In the genomic region with DNA sequence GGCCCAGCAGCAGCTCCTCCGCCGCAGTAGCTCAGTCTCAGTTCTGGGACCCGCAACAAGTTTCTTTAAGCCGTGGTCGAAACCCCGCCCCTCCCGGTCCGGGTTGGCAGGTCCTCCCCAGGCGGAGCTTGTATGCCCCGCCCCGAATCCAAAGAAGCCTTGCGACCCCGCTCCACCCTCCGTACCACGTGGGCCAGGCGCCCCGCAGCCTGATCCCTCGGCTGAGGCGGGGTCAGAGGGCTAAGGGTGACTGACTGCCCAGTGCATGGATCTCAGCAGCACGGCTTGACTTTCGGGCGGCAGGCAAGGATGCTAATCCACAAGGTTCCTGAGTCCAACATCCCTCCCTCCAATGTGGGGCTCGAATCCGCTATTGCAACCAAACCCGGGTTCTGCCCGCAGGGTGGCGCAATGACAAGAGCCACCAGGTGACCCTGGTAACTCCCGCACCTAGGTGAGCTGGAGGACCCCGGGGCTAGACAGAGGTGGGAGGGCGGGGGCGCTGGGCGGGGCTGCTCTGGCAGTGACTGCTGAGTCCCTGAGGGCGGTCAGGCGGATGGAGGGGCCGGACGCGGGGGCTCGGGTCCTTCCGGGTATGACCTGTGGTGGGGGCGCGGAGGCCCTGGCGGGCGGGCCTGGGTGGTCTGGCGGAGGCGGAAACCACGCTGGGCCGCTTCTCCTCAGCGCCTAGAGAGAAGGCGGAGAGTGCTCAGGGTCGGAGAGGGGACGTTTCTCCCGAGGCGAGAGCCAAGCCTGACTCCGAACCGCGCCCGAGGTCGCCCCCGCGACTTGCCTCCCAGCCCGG, we compare ENCODE assay signal across 7 mouse cellular contexts. TPM values are rescaled to one million over a fixed set of nuclear protein-coding genes. Genes with fewer than 3 reads are reported as not detected.
DNase-seq lines count a peak whose midpoint lies in the region; ATAC-seq and TF ChIP-seq lines count a peak whose summit lies in the region.

A gene (minus strand): TSS at position 39 of the 805 bp plus-strand sequence.

- no peaks in the 10 kb centered on the region for H3K9me3 ChIP-seq in embryonic facial prominence, embryonic 13.5 days
- no peaks in the 10 kb centered on the region for H3K9me3 ChIP-seq in heart, embryonic 10.5 days
- no peaks in the 10 kb centered on the region for H3K9me3 ChIP-seq in kidney, embryonic 14.5 days (ENCODE audit: control insufficient read depth, low read length)
- H3K9me3 ChIP-seq in limb, embryonic 14.5 days (ENCODE audit: control insufficient read depth, low read length): no peaks in the 10 kb centered on the region
- H3K9me3 ChIP-seq in midbrain, embryonic 16.5 days (replicated peaks; ENCODE audit: control insufficient read depth, low read length, poor library complexity, severe bottlenecking): no peaks in the 10 kb centered on the region

- H3K36me3 ChIP-seq in embryonic facial prominence, embryonic 13.5 days: 0 out of 2 replicates have a peak, but pooled peaks cover 6% of the 10 kb centered on the region
- H3K36me3 ChIP-seq in heart, embryonic 10.5 days: 0 out of 2 replicates have a peak, but pooled peaks cover 2% of the 10 kb centered on the region
- no peaks in the 10 kb centered on the region for H3K36me3 ChIP-seq in kidney, embryonic 14.5 days (ENCODE audit: control insufficient read depth, insufficient read depth, low read length)
- H3K36me3 ChIP-seq in limb, embryonic 14.5 days (ENCODE audit: control insufficient read depth, insufficient read depth, low read length): no peaks in the 10 kb centered on the region; the same call in 1 of the 2 replicates
- no peaks in the 10 kb centered on the region for H3K36me3 ChIP-seq in midbrain, embryonic 16.5 days (ENCODE audit: control insufficient read depth, insufficient read depth, low read length)

- peaks cover 25% of the 10 kb centered on the region for H3K27me3 ChIP-seq in embryonic facial prominence, embryonic 13.5 days
- peaks cover 73% of the 10 kb centered on the region for H3K27me3 ChIP-seq in heart, embryonic 10.5 days (ENCODE audit: insufficient read depth, poor library complexity, severe bottlenecking)
- H3K27me3 ChIP-seq in kidney, embryonic 14.5 days (ENCODE audit: control insufficient read depth, insufficient read depth, low read length): peaks cover 14% of the 10 kb centered on the region
- H3K27me3 ChIP-seq in limb, embryonic 14.5 days (ENCODE audit: control insufficient read depth, insufficient read depth, low read length): peaks cover 21% of the 10 kb centered on the region
- peaks cover 32% of the 10 kb centered on the region for H3K27me3 ChIP-seq in midbrain, embryonic 16.5 days (ENCODE audit: control insufficient read depth, insufficient read depth, low read depth, low read length)

- H3K4me1 ChIP-seq in embryonic facial prominence, embryonic 13.5 days: peaks cover 53% of the 10 kb centered on the region
- H3K4me1 ChIP-seq in heart, embryonic 10.5 days: peaks cover 54% of the 10 kb centered on the region
- H3K4me1 ChIP-seq in kidney, embryonic 14.5 days (ENCODE audit: control insufficient read depth, insufficient read depth, low read length): peaks cover 13% of the 10 kb centered on the region; the same call in 1 of the 2 replicates
- H3K4me1 ChIP-seq in limb, embryonic 14.5 days (ENCODE audit: control insufficient read depth, insufficient read depth, low read length): peaks cover 22% of the 10 kb centered on the region
- H3K4me1 ChIP-seq in midbrain, embryonic 16.5 days (ENCODE audit: control insufficient read depth, insufficient read depth, low read length): peaks cover 18% of the 10 kb centered on the region

- 0 out of 2 replicates have a peak within 1 kb of the TSS, but pooled peaks have one; percentile 16 for H3K27ac ChIP-seq in embryonic facial prominence, embryonic 13.5 days
- peak within 1 kb of the TSS; percentile 89 for H3K27ac ChIP-seq in heart, embryonic 10.5 days
- H3K27ac ChIP-seq in kidney, embryonic 14.5 days (ENCODE audit: low read depth, low read length): peak within 1 kb of the TSS; percentile 37; the same call in 1 of the 2 replicates
- 0 out of 2 replicates have a peak within 1 kb of the TSS, but pooled peaks have one; percentile 38 for H3K27ac ChIP-seq in limb, embryonic 14.5 days (replicated peaks; ENCODE audit: low read depth, low read length)
- H3K27ac ChIP-seq in midbrain, embryonic 16.5 days (ENCODE audit: low read length): no peak within 1 kb of the TSS

- no peak for TF ChIP-seq POLR2A in limb, embryonic 14.5 days (IDR thresholded peaks at IDR 0.05; ENCODE audit: borderline replicate concordance, extremely low read depth, insufficient read depth, insufficient read length)

- ATAC-seq in embryonic facial prominence, embryonic 13.5 days (ENCODE audit: insufficient number of reproducible peaks, insufficient read depth, low FRiP score, low TSS enrichment, low read depth): peak; percentile 73; the same call in 1 of the 2 replicates
- peak; percentile 87 for ATAC-seq in kidney, embryonic 14.5 days (ENCODE audit: low FRiP score, low TSS enrichment)
- ATAC-seq in limb, embryonic 14.5 days (ENCODE audit: low FRiP score, low read depth): peak; percentile 86
- ATAC-seq in midbrain, embryonic 16.5 days: peak; percentile 72

- H3K4me2 ChIP-seq in embryonic facial prominence, embryonic 13.5 days: peak within 1 kb of the TSS; percentile 99
- peak within 1 kb of the TSS; percentile 99 for H3K4me2 ChIP-seq in kidney, embryonic 14.5 days (replicated peaks; ENCODE audit: low read depth, low read length)
- H3K4me2 ChIP-seq in limb, embryonic 14.5 days (replicated peaks; ENCODE audit: low read depth, low read length, severe bottlenecking): peak within 1 kb of the TSS; percentile 99
- peak within 1 kb of the TSS; percentile 96 for H3K4me2 ChIP-seq in midbrain, embryonic 16.5 days (ENCODE audit: low read length)

- peak within 1 kb of the TSS; percentile 73 for H3K9ac ChIP-seq in embryonic facial prominence, embryonic 13.5 days
- peak within 1 kb of the TSS; percentile 60 for H3K9ac ChIP-seq in kidney, embryonic 14.5 days (ENCODE audit: low read depth, low read length)
- H3K9ac ChIP-seq in limb, embryonic 14.5 days (ENCODE audit: low read depth, low read length, severe bottlenecking): peak within 1 kb of the TSS; percentile 56
- H3K9ac ChIP-seq in midbrain, embryonic 16.5 days (ENCODE audit: low read depth, low read length): peak within 1 kb of the TSS; percentile 68

- DNase-seq in adrenal gland, postnatal 25 days: peak; percentile 69
- DNase-seq in heart, embryonic 10.5 days (ENCODE audit: low spot score): peak; percentile 94
- peak; percentile 87 for DNase-seq in limb, embryonic 14.5 days (ENCODE audit: low spot score)
- peak; percentile 33 to 74 for DNase-seq in spleen, postnatal 10 days (ENCODE audit: low spot score in 2 of 2)

- under 1% methylated on average over 61 of the region's 61 CpGs for WGBS in embryonic facial prominence, embryonic 13.5 days
- WGBS in heart, embryonic 10.5 days: under 1% methylated on average over 61 of the region's 61 CpGs
- WGBS in kidney, embryonic 14.5 days: under 1% methylated on average over 61 of the region's 61 CpGs
- 1% methylated on average over 49 of the region's 61 CpGs for WGBS in limb, embryonic 14.5 days
- under 1% methylated on average over 54 of the region's 61 CpGs for whole genome bisulfite sequencing in midbrain, embryonic 16.5 days

- H3K4me3 ChIP-seq in embryonic facial prominence, embryonic 13.5 days: peak within 1 kb of the TSS; percentile 59
- peak within 1 kb of the TSS; percentile 81 for H3K4me3 ChIP-seq in heart, embryonic 10.5 days
- H3K4me3 ChIP-seq in kidney, embryonic 14.5 days (ENCODE audit: low read length): peak within 1 kb of the TSS; percentile 57
- peak within 1 kb of the TSS; percentile 56 for H3K4me3 ChIP-seq in limb, embryonic 14.5 days (replicated peaks; ENCODE audit: low read length)
- H3K4me3 ChIP-seq in midbrain, embryonic 16.5 days (ENCODE audit: low read depth, low read length): peak within 1 kb of the TSS; percentile 50

RNA-seq across cellular contexts. Expression of the gene that starts here (rescaled TPM):
- 0.52 and 1.1 TPM in 2 replicates for total RNA-seq in adrenal gland, postnatal 25 days (2021)
- polyA plus RNA-seq in embryonic facial prominence, embryonic 13.5 days (2015; fragmentation: Nextera tagmentation; extraction: Ambion mirVana): 9.1 and 11.1 TPM in 2 replicates
- polyA plus RNA-seq in heart, embryonic 10.5 days (2016; fragmentation: Nextera tagmentation; extraction: Ambion mirVana): 2.0 and 3.6 TPM in 2 replicates
- 6.5 and 8.5 TPM in 2 replicates for polyA plus RNA-seq in kidney, embryonic 14.5 days (2014; fragmentation: Nextera tagmentation; extraction: Ambion mirVana)
- 16.3 and 23.4 TPM in 2 replicates for polyA plus RNA-seq in limb, embryonic 14.5 days (2012; rRNA removed)
- polyA plus RNA-seq in limb, embryonic 14.5 days (2014; fragmentation: Nextera tagmentation; extraction: Ambion mirVana): 12.6 and 16.7 TPM in 2 replicates
- 10.1 and 16.2 TPM in 2 replicates for polyA plus RNA-seq in midbrain, embryonic 16.5 days (2015; fragmentation: Nextera tagmentation; extraction: Ambion mirVana)
